Mouse (Mus musculus) forelimb bud, embryonic 11.5 days (tissue): ENCODE measurements at regions not wholly inside any gene's neighbourhood (a gene's known extent, or its start where the extent isn't known, plus 50 kb on each side); places are given as distances from the start of the nearest gene placed in this dataset.

ENCODE experiments used
- DNase-seq: peaks from one replicate; pipeline ENCODE4 v3.0.0-alpha.2; 2012; ENCODE audit warnings: low read depth, low spot score

- no peak for DNase-seq
Measured at GRCm38 (mm10) chr8:11909146-11909545, 68.9 kb downstream of the Tex29 start.

DNA sequence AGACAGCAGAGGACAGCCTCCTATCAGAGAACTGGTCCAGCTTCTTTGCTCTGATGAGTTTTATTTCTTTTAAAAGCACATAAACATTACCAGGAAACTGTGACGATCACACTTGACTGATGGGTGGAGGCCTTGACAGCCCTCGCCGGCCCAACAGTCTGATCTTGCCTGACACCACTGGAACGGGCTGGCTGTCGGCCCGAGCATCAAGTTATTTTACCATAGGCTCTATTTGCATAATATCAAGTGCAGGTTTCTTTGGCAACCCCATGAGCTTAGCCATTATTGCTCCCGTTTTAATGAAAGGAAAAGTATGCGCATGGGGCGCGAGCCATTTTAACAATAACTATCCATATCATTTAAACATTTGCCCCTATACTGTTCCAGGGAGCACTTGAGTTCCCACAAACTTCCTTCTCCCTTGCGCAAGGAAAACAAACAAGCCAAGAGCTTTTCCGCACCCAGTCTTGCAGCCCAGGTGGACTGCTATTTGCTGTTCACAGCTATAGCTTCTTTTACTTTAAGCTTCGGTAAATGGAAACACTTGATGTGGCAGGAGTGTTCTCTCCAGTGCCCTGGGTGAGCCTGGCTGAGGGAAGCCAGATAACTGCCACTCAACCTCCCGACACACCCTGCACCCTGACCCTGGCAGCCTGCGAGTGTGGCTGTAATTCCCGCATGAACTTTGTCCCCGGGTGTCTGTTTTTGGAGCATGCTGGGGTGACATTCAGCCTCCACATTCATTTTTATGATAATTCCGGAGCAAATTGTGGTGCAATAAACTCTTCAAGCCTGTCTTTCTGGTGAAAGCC lies 71.6 kb downstream of the Tex29 start:
- no peak for DNase-seq

DNA sequence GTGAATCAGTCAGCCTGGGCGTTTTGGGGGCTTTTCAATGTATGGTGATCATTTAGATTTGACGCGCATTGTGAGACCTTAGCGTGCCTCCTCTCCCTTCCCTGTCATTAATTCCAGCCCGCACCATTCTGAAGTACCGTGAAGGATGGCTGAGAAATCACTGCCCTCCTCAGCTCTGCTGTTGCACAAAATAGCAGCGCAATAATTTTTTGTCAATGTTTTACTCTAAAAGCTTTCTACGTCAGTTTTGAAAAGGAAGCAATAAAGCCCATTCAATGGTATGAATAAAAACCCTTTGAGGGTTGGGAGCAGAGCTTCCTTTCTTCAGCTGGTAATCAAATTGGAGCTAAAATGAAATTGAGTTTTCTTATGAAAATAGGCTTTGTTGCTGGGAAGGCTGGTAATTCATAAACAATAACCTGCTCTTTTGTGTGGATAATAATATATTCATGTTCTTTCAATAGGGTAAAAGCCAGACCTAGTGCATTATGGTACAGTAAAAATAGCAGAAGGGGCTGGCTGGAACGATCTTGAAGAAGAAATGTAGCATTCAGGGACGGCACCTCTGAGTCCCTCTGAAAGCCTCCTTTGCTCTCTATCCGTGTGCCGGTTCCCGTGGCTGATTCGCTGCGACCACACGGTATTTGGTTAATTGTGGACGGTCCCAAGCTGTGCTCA lies 72.3 kb downstream of the Tex29 start:
- no peak for DNase-seq

GRCm38 (mm10) chr8:11913129-11913900 lies 73.0 kb downstream of the Tex29 start:
- no peak for DNase-seq

GRCm38 (mm10) chr8:11914131-11914530 lies 73.9 kb downstream of the Tex29 start:
- no peak for DNase-seq

GRCm38 (mm10) chr8:11914681-11915474 lies 74.6 kb downstream of the Tex29 start:
- DNase-seq = no peak

GRCm38 (mm10) chr8:11915721-11916120 lies 75.4 kb downstream of the Tex29 start:
- no peak for DNase-seq

DNA sequence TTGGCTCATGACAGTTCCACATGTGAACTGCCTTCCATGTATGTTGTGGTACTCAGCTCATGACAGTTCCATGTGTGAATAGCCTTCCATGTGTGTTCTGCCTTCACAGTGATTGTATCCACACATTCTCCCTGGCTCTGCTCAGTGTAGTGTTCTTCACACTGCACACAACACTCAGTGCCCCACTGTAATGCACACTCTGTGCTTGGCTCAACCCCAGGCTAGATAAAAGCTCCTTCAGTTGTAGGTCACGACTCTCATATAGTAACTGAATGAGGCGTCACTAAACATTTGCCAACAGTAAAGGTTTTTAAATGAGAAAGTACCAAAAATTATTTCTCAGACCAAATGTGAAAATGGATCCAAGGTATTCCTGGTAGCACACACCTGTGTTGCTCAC lies 79.6 kb downstream of the Tex29 start:
- no peak for DNase-seq

- no peak for DNase-seq
Measured at GRCm38 (mm10) chr8:11923115-11923514, 82.8 kb downstream of the Tex29 start.

GRCm38 (mm10) chr8:11924165-11924564 lies 83.9 kb downstream of the Tex29 start:
- DNase-seq = no peak

DNA sequence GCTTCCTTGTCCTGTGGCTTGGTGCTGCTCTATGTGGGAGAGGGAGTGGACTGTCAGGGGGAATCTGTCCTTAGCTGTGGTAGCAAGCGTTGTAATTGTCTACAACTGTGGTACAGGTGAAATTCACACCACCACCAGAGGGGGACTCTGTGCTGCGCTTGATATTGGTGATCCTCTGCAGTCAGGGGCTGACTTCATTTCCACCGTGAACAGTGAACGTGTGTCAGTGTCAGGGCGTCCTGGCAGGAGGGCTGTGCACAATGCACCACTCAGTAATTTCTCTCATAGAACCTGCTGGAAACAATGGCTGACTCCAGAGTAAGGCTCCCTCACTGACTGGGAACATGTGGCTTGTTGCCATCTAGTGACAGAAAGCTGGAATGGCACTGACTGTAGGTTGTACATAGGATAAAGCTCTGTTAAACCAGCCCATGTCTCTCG lies 102.6 kb downstream of the Tex29 start:
- peak; percentile 64 for DNase-seq

DNA sequence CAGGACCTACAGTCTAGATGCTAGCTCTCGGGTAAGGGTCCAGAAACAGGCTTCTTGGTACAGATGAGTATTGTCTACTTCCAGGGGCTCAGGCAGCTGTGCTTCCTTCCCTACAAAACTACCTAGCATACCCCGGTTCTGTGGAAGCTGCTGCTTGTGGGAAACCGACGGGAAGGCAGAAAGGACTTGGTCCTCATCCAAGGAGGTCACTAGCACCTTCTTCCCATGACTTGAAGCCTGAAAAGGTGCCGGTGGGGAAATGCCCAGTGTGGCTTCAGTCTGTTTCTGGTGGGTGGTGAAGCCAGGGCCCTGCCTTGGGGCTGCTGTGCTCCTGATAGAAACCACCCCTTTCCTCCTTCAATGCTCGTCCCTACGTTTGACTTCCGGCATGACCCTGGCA lies 107.5 kb downstream of the Tex29 start:
- DNase-seq = no peak

DNA sequence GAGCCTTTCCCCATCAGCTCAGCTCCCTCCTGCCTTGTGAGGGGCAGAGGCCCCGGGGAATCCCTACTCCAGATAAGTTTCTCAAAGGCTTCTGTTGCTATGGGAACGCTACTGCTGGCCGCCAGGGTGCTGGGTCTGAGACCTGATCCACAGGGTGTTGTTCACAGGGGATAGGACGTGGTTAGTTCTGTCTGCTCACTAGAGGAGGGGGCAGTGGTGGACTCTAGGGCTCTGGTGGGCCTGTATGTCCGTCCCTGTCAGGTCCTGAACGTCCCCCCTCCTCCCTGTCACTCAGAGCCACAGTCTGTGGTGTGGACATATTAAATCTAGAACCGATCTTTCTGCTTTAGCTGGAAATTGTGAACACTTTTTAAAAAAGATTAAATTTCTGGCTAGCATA lies 116.0 kb downstream of the Tex29 start:
- DNase-seq = no peak

- peak; percentile 65 for DNase-seq
Measured at GRCm38 (mm10) chr8:11957046-11957783, 116.9 kb downstream of the Tex29 start.

DNA sequence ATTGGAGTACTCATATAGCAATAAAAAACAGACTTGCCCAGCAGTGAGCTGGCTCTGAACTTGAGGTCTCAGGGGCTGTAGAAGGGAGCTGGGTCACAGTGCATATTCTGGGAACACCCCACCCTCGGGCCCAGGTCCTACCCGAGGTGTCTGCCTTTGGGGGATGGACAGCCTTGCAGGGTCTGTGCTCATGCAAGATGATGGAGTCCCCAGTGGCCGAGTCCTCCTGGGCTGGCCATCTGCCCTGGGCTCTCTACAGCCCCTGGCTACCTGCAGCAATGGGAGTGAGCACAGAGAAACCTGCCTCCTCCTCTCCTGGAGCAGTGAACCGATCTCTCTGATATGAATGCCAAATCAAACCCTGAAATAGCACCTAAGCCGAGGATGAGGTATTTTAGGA lies 117.9 kb downstream of the Tex29 start:
- DNase-seq = no peak

GRCm38 (mm10) chr8:11959466-11959865 lies 119.2 kb downstream of the Tex29 start:
- no peak for DNase-seq

DNA sequence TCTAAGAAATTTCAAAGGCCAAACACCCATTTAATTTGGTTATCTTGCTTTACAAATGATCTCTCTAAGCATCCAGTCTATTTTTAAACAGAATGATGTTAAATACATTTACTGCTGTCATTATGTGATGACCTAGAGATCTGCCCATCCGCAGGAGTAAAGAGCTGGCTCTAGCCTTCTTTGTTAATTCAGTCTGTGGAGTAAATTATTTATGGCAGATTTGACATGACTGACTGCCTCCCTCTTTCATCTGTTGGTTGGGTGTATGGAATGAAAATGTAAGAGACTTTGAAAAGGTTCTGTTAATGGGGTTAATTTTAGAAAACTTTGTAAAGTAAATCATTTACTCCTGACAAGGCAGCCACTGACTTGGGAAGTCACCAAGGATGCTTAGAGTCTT lies 123.3 kb downstream of the Tex29 start:
- no peak for DNase-seq

- no peak for DNase-seq
Measured at GRCm38 (mm10) chr8:11967670-11968069, 127.4 kb downstream of the Tex29 start.

GRCm38 (mm10) chr8:11970515-11970914 lies 130.2 kb downstream of the Tex29 start:
- no peak for DNase-seq

GRCm38 (mm10) chr8:11973436-11973835 lies 133.2 kb downstream of the Tex29 start:
- peak; percentile 12 for DNase-seq

DNA sequence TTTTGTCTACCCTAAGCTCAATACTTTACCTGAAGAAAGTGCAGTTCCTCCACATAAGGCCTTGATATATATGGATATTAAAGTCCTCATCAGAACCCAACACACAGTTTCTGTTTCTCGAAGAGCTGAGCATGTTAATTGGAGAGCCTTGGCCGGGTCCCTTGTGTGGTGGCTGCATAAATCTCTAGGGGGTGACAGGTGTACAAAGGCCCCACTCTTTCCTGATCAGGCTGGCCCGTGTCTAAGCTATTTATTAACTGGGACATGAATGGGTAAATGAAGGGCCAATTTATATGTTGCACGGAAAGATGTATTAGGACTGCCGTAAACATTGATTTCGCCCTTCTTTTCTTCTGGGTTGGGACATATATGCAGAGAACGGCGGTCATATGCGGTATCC lies 136.8 kb downstream of the Tex29 start:
- DNase-seq = no peak
